Mouse (Mus musculus) MEL (cell line): ENCODE measurements at regions not wholly inside any gene's neighbourhood (a gene's known extent, or its start where the extent isn't known, plus 50 kb on each side); places are given as distances from the start of the nearest gene placed in this dataset.

Experiments
- DNase-seq: peaks from one replicate; pipeline ENCODE4 v3.0.0; 2011; ENCODE audit warnings: low read depth, low spot score
- H3K27ac ChIP-seq: 2 replicates; pipeline ENCODE4 v1.5.1; 2012; ENCODE audit warnings: low read depth, mild to moderate bottlenecking, control low read depth, low read length, moderate library complexity; ENCODE audit not compliant: control insufficient read depth
- H3K27me3 ChIP-seq, 2 experiments: fragments of 150-350 bp in 1 of 2; sonication (generic) in 1 of 2; 2 replicates each; pipeline ENCODE4 v1.6.1; 2012; ENCODE audit warnings: low read length in 2 of 2, mild to moderate bottlenecking in 2 of 2, improper control_type of control experiment in 1 of 2, moderate library complexity in 1 of 2; ENCODE audit not compliant: insufficient read depth in 2 of 2, control insufficient read depth in 1 of 2
- H3K36me3 ChIP-seq, 2 experiments: 2 replicates each; pipeline ENCODE4 v1.6.1; 2012 to 2014; ENCODE audit warnings: low read length in 2 of 2, improper control_type of control experiment in 1 of 2, inconsistent platforms in 1 of 2, mild to moderate bottlenecking in 1 of 2; ENCODE audit not compliant: insufficient read depth in 2 of 2, control insufficient read depth in 1 of 2
- H3K4me1 ChIP-seq, 2 experiments: fragments of 150-350 bp in 1 of 2; sonication (generic) in 1 of 2; 2 replicates each; pipeline ENCODE4 v1.6.1; 2012; ENCODE audit warnings: low read length in 2 of 2, improper control_type of control experiment in 1 of 2, mild to moderate bottlenecking in 1 of 2; ENCODE audit not compliant: insufficient read depth in 2 of 2, control insufficient read depth in 1 of 2
- H3K4me3 ChIP-seq, 2 experiments: fragments of 150-350 bp in 1 of 2; sonication (generic) in 1 of 2; 2 replicates each; pipeline ENCODE4 v1.5.1; 2012; ENCODE audit warnings: low read depth in 2 of 2, low read length in 2 of 2, mild to moderate bottlenecking in 2 of 2, moderate library complexity in 2 of 2, control low read depth in 1 of 2, improper control_type of control experiment in 1 of 2; ENCODE audit not compliant: control insufficient read depth in 1 of 2, insufficient read depth in 1 of 2
- H3K79me2 ChIP-seq: 2 replicates; pipeline ENCODE4 v1.6.1; 2012; ENCODE audit warnings: mild to moderate bottlenecking, low read length, moderate library complexity; ENCODE audit not compliant: control insufficient read depth, poor library complexity, insufficient read depth
- H3K9ac ChIP-seq: 2 replicates; pipeline ENCODE4 v1.6.1; 2012; ENCODE audit warnings: low read depth, mild to moderate bottlenecking, control low read depth, low read length, moderate library complexity; ENCODE audit not compliant: control insufficient read depth, poor library complexity, severe bottlenecking
- H3K9me3 ChIP-seq: fragments of 150-350 bp; sonication (generic); replicated peaks from 2 replicates; pipeline ENCODE4 v1.6.1; 2012; ENCODE audit warnings: mild to moderate bottlenecking, low read length, improper control_type of control experiment, moderate library complexity; ENCODE audit not compliant: insufficient read depth
- BHLHE40 ChIP-seq: IDR thresholded peaks from 2 replicates; pipeline ENCODE4 v1.6.1; 2012; ENCODE audit warnings: low read depth, mild to moderate bottlenecking, inconsistent platforms, low read length, improper control_type of control experiment, borderline replicate concordance
- CHD1 ChIP-seq: IDR thresholded peaks from 2 replicates; pipeline ENCODE4 v1.6.1; 2012; ENCODE audit warnings: low read depth, mild to moderate bottlenecking, inconsistent platforms, low read length, improper control_type of control experiment
- CHD2 ChIP-seq: IDR thresholded peaks from 2 replicates; pipeline ENCODE4 v1.6.1; 2011; ENCODE audit warnings: low read length, improper control_type of control experiment
- CTCF ChIP-seq, 3 experiments: IDR thresholded peaks in 2 of 3; conservative IDR thresholded peaks in 1 of 3; 2 replicates each; pipeline ENCODE4 v1.5.1; 2011 to 2012; ENCODE audit warnings: low read length in 3 of 3, low read depth in 2 of 3, mild to moderate bottlenecking in 2 of 3, improper control_type of control experiment in 1 of 3, inconsistent platforms in 1 of 3, mixed read lengths in 1 of 3, moderate library complexity in 1 of 3; ENCODE audit not compliant: control insufficient read depth in 1 of 3, insufficient read depth in 1 of 3, poor library complexity in 1 of 3, severe bottlenecking in 1 of 3
- E2F4 ChIP-seq: IDR thresholded peaks from 2 replicates; pipeline ENCODE4 v1.6.1; 2011; ENCODE audit warnings: low read depth, low read length, improper control_type of control experiment, borderline replicate concordance
- ELF1 ChIP-seq: IDR thresholded peaks from 2 replicates; pipeline ENCODE4 v1.6.1; 2014; ENCODE audit warnings: low read depth, mild to moderate bottlenecking, inconsistent platforms, low read length, improper control_type of control experiment, moderate library complexity
- EP300 ChIP-seq, 2 experiments: IDR thresholded peaks; 2 replicates each; pipeline ENCODE4 v1.6.1; 2011; ENCODE audit warnings: improper control_type of control experiment in 2 of 2, low read length in 2 of 2, low read depth in 1 of 2, mild to moderate bottlenecking in 1 of 2
- ETS1 ChIP-seq: IDR thresholded peaks from 2 replicates; pipeline ENCODE4 v1.6.1; 2012; ENCODE audit warnings: low read depth, mild to moderate bottlenecking, inconsistent platforms, low read length, improper control_type of control experiment, moderate library complexity
- GATA1 ChIP-seq: IDR thresholded peaks from 2 replicates; pipeline ENCODE4 v1.6.1; 2011; ENCODE audit warnings: low read depth, low read length, improper control_type of control experiment
- HCFC1 ChIP-seq: IDR thresholded peaks from 2 replicates; pipeline ENCODE4 v1.6.1; 2012; ENCODE audit warnings: low read depth, mild to moderate bottlenecking, inconsistent platforms, low read length, improper control_type of control experiment, moderate library complexity
- JUND ChIP-seq: IDR thresholded peaks from 2 replicates; pipeline ENCODE4 v1.6.1; 2011; ENCODE audit warnings: low read depth, mild to moderate bottlenecking, improper control_type of control experiment, low read length
- KAT2A ChIP-seq: conservative IDR thresholded peaks from 2 replicates; pipeline ENCODE4 v1.6.1; 2012; ENCODE audit warnings: low read depth, low read length, improper control_type of control experiment, inconsistent platforms
- MAX ChIP-seq: IDR thresholded peaks from 2 replicates; pipeline ENCODE4 v1.6.1; 2011; ENCODE audit warnings: low read length, improper control_type of control experiment
- MAZ ChIP-seq: IDR thresholded peaks from 2 replicates; pipeline ENCODE4 v1.6.1; 2012; ENCODE audit warnings: low read depth, mild to moderate bottlenecking, inconsistent platforms, low read length, improper control_type of control experiment
- MEF2A ChIP-seq: IDR thresholded peaks from 2 replicates; pipeline ENCODE4 v1.6.1; 2014; ENCODE audit warnings: low read depth, mild to moderate bottlenecking, inconsistent platforms, low read length, improper control_type of control experiment; ENCODE audit not compliant: poor library complexity, insufficient replicate concordance, severe bottlenecking; ENCODE audit errors: extremely low read depth
- MXI1 ChIP-seq: IDR thresholded peaks from 2 replicates; pipeline ENCODE4 v1.6.1; 2011; ENCODE audit warnings: mild to moderate bottlenecking, low read depth, low read length, improper control_type of control experiment
- MYB ChIP-seq: IDR thresholded peaks from 2 replicates; pipeline ENCODE4 v1.6.1; 2011; ENCODE audit warnings: mild to moderate bottlenecking, low read depth, low read length, improper control_type of control experiment
- MYC ChIP-seq: IDR thresholded peaks from 2 replicates; pipeline ENCODE4 v1.6.1; 2011; ENCODE audit warnings: low read depth, mild to moderate bottlenecking, low read length, improper control_type of control experiment, moderate library complexity
- NELFE ChIP-seq: IDR thresholded peaks from 2 replicates; pipeline ENCODE4 v1.6.1; 2011; ENCODE audit warnings: low read depth, low read length, improper control_type of control experiment
- POLR2A ChIP-seq, 2 experiments: IDR thresholded peaks; 2 replicates each; pipeline ENCODE4 v1.6.1; 2011 to 2012; ENCODE audit warnings: low read length in 2 of 2, mild to moderate bottlenecking in 2 of 2, control low read depth in 1 of 2, improper control_type of control experiment in 1 of 2, low read depth in 1 of 2, moderate library complexity in 1 of 2; ENCODE audit not compliant: control insufficient read depth in 1 of 2, insufficient read depth in 1 of 2, poor library complexity in 1 of 2
- POLR2AphosphoS2 ChIP-seq: IDR thresholded peaks from 2 replicates; pipeline ENCODE4 v1.6.1; 2011; ENCODE audit warnings: low read length, improper control_type of control experiment
- POLR2AphosphoS5 ChIP-seq: IDR thresholded peaks from 2 replicates; pipeline ENCODE4 v1.6.1; 2012; ENCODE audit warnings: low read depth, borderline replicate concordance, mild to moderate bottlenecking, inconsistent platforms, low read length, moderate library complexity, mixed read lengths
- RCOR1 ChIP-seq: IDR thresholded peaks from 2 replicates; pipeline ENCODE4 v1.6.1; 2012; ENCODE audit warnings: low read depth, mild to moderate bottlenecking, inconsistent platforms, low read length, improper control_type of control experiment
- SIN3A ChIP-seq: IDR thresholded peaks from 2 replicates; pipeline ENCODE4 v1.6.1; 2012; ENCODE audit warnings: low read length, improper control_type of control experiment, inconsistent platforms
- SMC3 ChIP-seq: IDR thresholded peaks from 2 replicates; pipeline ENCODE4 v1.6.1; 2011; ENCODE audit warnings: low read depth, low read length, improper control_type of control experiment
- TAL1 ChIP-seq: IDR thresholded peaks from 2 replicates; pipeline ENCODE4 v1.6.1; 2012; ENCODE audit warnings: mild to moderate bottlenecking, inconsistent platforms, low read length, moderate library complexity, mixed read lengths
- TBP ChIP-seq: IDR thresholded peaks from 2 replicates; pipeline ENCODE4 v1.8.0; 2011; ENCODE audit warnings: low read depth, low read length, improper control_type of control experiment
- USF1 ChIP-seq: IDR thresholded peaks from 2 replicates; pipeline ENCODE4 v1.6.1; 2014; ENCODE audit warnings: low read depth, mild to moderate bottlenecking, inconsistent platforms, low read length, improper control_type of control experiment, moderate library complexity
- ZC3H11A ChIP-seq: IDR thresholded peaks from 2 replicates; pipeline ENCODE4 v1.6.1; 2012; ENCODE audit warnings: low read depth, mild to moderate bottlenecking, inconsistent platforms, low read length, improper control_type of control experiment
- ZKSCAN1 ChIP-seq: IDR thresholded peaks from 2 replicates; pipeline ENCODE4 v1.6.1; 2012; ENCODE audit warnings: low read depth, mild to moderate bottlenecking, inconsistent platforms, low read length, improper control_type of control experiment, moderate library complexity
- ZMIZ1 ChIP-seq: IDR thresholded peaks from 2 replicates; pipeline ENCODE4 v1.6.1; 2012; ENCODE audit warnings: low read depth, mild to moderate bottlenecking, inconsistent platforms, low read length, improper control_type of control experiment, moderate library complexity

DNA sequence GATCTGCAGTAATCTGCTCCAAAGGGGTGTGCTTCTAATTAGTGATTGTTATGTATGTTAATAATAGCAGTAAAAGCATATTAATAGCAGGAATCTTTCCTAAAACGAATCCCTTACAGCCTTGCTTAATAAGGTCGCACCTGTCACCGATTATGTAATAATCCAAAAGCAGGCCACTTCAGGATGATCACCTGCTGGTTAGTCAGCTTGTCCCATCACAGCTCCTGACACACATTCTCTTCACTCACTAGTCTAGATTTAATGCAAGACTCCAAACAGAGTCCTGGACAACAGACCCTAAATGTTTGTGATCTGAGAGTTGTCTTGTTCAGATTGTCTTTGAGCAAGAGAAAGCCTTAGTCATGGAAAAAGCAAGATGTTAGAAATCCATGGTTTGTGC lies 85.2 kb upstream of the Kctd3 start:
- Histone ChIP-seq H3K9me3 (no peaks in the 10 kb centered on the region), H3K36me3 (no peaks in the 10 kb centered on the region), H3K4me3 (no peak overlapping the region), H3K27ac (no peak overlapping the region), H3K4me1 (no peaks in the 10 kb centered on the region), H3K9ac (no peak overlapping the region), H3K79me2 (no peaks in the 10 kb centered on the region), H3K27me3 (peaks cover 0 to 1% of the 10 kb centered on the region in 2 experiments; a peak in 2 of 4 replicates)
- DNase-seq = no peak
- TF ChIP-seq HCFC1 (no peak), TAL1 (no peak), ZMIZ1 (no peak), ZC3H11A (no peak), CHD1 (no peak), CTCF (IDR thresholded peaks at IDR 0.05 in 2 of 3, conservative IDR thresholded peaks at IDR 0.05 in 1 of 3; ENCODE audit: control insufficient read depth in 1 of 3, insufficient read depth in 1 of 3, low read depth in 2 of 3, low read length in 3 of 3, poor library complexity in 1 of 3, severe bottlenecking in 1 of 3) (no peak), NELFE (no peak), ETS1 (no peak), POLR2AphosphoS5 (no peak)
- TF ChIP-seq, all 39 proteins: peak for 0

GRCm38 (mm10) chr1:189085245-189085644 lies 77.6 kb upstream of the Kctd3 start:
- H3K79me2 ChIP-seq = no peaks in the 10 kb centered on the region
- no peak overlapping the region for H3K27ac ChIP-seq
- H3K9me3 ChIP-seq = no peaks in the 10 kb centered on the region
- H3K4me3 ChIP-seq = no peak overlapping the region
- DNase-seq = peak; percentile 94
- peaks cover 0 to 4% of the 10 kb centered on the region in 2 experiments; a peak in 2 of 4 replicates for H3K36me3 ChIP-seq
- H3K27me3 ChIP-seq = no peaks in the 10 kb centered on the region; a peak in 1 of 4 replicates
- H3K4me1 ChIP-seq = peaks cover 0 to 6% of the 10 kb centered on the region in 2 experiments; a peak in 1 of 4 replicates
- H3K9ac ChIP-seq = no peak overlapping the region
- TF ChIP-seq HCFC1 (no peak), ELF1 (peak; percentile 63; the same call in 1 of the 2 replicates), TBP (no peak), JUND (no peak), MAZ (no peak), ZKSCAN1 (no peak), GATA1 (peak; percentile 50; the same call in 1 of the 2 replicates), MEF2A (no peak), MXI1 (no peak), TAL1 (peak; percentile 27), SMC3 (no peak), MYC (peak; percentile 75; the same call in 1 of the 2 replicates), ETS1 (peak; percentile 77), EP300 (IDR thresholded peaks at IDR 0.05; ENCODE audit: low read depth in 1 of 2, low read length in 2 of 2) (peak; percentile 80 to 83), MYB (no peak), SIN3A (no peak), RCOR1 (peak; percentile 77), KAT2A (no peak), ZC3H11A (no peak), CHD2 (no peak), E2F4 (no peak), CTCF (IDR thresholded peaks at IDR 0.05 in 2 of 3, conservative IDR thresholded peaks at IDR 0.05 in 1 of 3; ENCODE audit: control insufficient read depth in 1 of 3, insufficient read depth in 1 of 3, low read depth in 2 of 3, low read length in 3 of 3, poor library complexity in 1 of 3, severe bottlenecking in 1 of 3) (no peak), USF1 (no peak), POLR2A (IDR thresholded peaks at IDR 0.05; ENCODE audit: control insufficient read depth in 1 of 2, insufficient read depth in 1 of 2, low read depth in 1 of 2, low read length in 2 of 2, poor library complexity in 1 of 2) (no peak), MAX (no peak), POLR2AphosphoS2 (no peak), CHD1 (no peak), BHLHE40 (no peak; the same call in 1 of the 2 replicates), POLR2AphosphoS5 (no peak)
